13 mouse cellular contexts compared by ENCODE assay signal in genomic region chr5:118645196-118645805, GRCm38 (mm10).
A peak's percentile ranks its signal among the peaks of the same experiment; 100 is the strongest.
DNase-seq lines count a peak whose midpoint lies in the region; TF ChIP-seq lines count a peak whose summit lies in the region.
"Had no signal": no experiment of that assay in that cellular context is flagged by ENCODE, and none has a peak within 500 bp of the region (broad histone marks: within the 10 kb centered on the region; RNA-seq: fewer than 3 reads in every experiment).

No protein-coding gene starts in this region.

- no peak for TF ChIP-seq POLR2A in lung, adult 2 months (IDR thresholded peaks at IDR 0.05; ENCODE audit: borderline replicate concordance, extremely low read depth, low read depth, low read length)
- TF ChIP-seq POLR2A in bone marrow macrophage, adult 2 months (IDR thresholded peaks at IDR 0.05; ENCODE audit: borderline replicate concordance, low read depth, low read length): no peak

- peak overlapping the region; percentile 39 for H3K27ac ChIP-seq in bone marrow macrophage, adult 2 months (ENCODE audit: insufficient read depth, low read depth, low read length)
- H3K27ac ChIP-seq: forebrain, embryonic 13.5 days; hindbrain, embryonic 12.5 days; kidney, embryonic 15.5 days had no signal

- no peak for DNase-seq in lung, adult 2 months
- no peak for DNase-seq in lung, postnatal 4 days
- peak; percentile 44 to 54 for DNase-seq in heart, postnatal 10 days
- peak; percentile 84 for DNase-seq in skeletal muscle tissue, adult 2 months (ENCODE audit: low read depth, low spot score)
- DNase-seq in frontal cortex, postnatal 14 days (ENCODE audit: low spot score in 2 of 2): no peak
- no peak for DNase-seq in layer of hippocampus, adult 18-20 months (ENCODE audit: low spot score in 2 of 2)
- DNase-seq: adrenal gland, postnatal 10 days; cerebellum, adult 11 months had no signal

- peaks cover 13% of the 10 kb centered on the region for H3K4me1 ChIP-seq in lung, adult 2 months (ENCODE audit: control insufficient read depth, insufficient read depth, low read length)
- peaks cover 61% of the 10 kb centered on the region for H3K4me1 ChIP-seq in bone marrow macrophage, adult 2 months (ENCODE audit: control insufficient read depth, insufficient read depth, low read length)

- 56% methylated on average over 10 of the region's 10 CpGs for WGBS in lung, adult 2 months

- intact Hi-C loops in heart, postnatal 10 days (cut with DNase I): no loop called here

- 0 out of 2 replicates have a peak, but pooled peaks have one; percentile 9 for TF ChIP-seq CTCF in lung, adult 2 months (IDR thresholded peaks at IDR 0.05; ENCODE audit: insufficient read depth, low read length)
- TF ChIP-seq CTCF in bone marrow macrophage, adult 2 months (IDR thresholded peaks at IDR 0.05; ENCODE audit: low read depth, low read length): no peak

- no peak overlapping the region for H3K4me3 ChIP-seq in lung, adult 2 months (replicated peaks; ENCODE audit: extremely low read depth, low read depth, low read length)
- no peak overlapping the region for H3K4me3 ChIP-seq in bone marrow macrophage, adult 2 months (ENCODE audit: insufficient read depth, low read length)
- H3K4me3 ChIP-seq: forebrain, embryonic 13.5 days; hindbrain, embryonic 12.5 days; kidney, embryonic 15.5 days; myocyte had no signal

Comparison
In these comparisons a context has a peak if more than half of its experiments do, and no peak if none do; other contexts are left out.
1. DNase-seq: peak in heart, postnatal 10 days (2 of 2) and skeletal muscle tissue, adult 2 months (single experiment); none in lung, adult 2 months (single experiment), lung, postnatal 4 days (0 of 2), frontal cortex, postnatal 14 days (0 of 2) and layer of hippocampus, adult 18-20 months (0 of 2).